Mouse (Mus musculus): ENCODE measurements around the gene Rph3al. TPM values are rescaled to one million over a fixed set of nuclear protein-coding genes. Genes with fewer than 3 reads are reported as not detected.

Rph3al gene
- polyA plus RNA-seq, 1 experiment from 2014 or later: 2.7 TPM

DNA sequence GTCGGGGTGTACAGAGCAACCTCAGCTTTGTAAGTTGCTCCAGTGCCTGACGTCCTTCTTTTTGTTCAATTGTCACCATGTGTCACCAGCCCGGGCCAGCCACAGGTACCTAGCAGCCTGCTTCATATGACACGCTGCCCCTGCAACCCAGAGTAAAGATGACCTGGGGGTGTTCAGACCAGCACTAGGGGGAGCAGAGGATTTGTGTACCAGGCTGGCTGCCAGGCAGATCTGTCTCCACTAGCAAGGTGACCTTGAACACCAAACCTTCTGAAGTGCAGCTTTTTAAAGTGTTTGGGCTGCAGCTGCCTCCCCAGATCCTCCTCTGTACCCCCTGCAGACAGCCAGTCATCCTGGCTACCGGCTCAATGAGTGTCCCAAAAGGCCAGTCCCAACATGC is 9.0 kb upstream of the Rph3al start:
- WGBS: 31% methylated on average over 5 of the region's 5 CpGs
- H3K4me3 ChIP-seq (ENCODE audit: low read depth, low read length): no peak overlapping the region
- H3K9me3 ChIP-seq (ENCODE audit: control insufficient read depth, low read length): no peaks in the 10 kb centered on the region; the same call in 1 of the 2 replicates
- no peaks in the 10 kb centered on the region for H3K27me3 ChIP-seq (ENCODE audit: control insufficient read depth, insufficient read depth, low read length)
- DNase-seq (ENCODE audit: low spot score) (no peak), ATAC-seq (ENCODE audit: insufficient number of reproducible peaks, low FRiP score, low TSS enrichment, low read depth) (no peak)
- no peaks in the 10 kb centered on the region for H3K36me3 ChIP-seq (ENCODE audit: control insufficient read depth, insufficient read depth, low read length)
- peaks cover 6% of the 10 kb centered on the region; the same call in 1 of the 2 replicates for H3K4me1 ChIP-seq (ENCODE audit: control insufficient read depth, insufficient read depth, low read length)
- no peak overlapping the region for H3K4me2 ChIP-seq (ENCODE audit: low read depth, severe bottlenecking)
- no peak overlapping the region for H3K27ac ChIP-seq (replicated peaks; ENCODE audit: low read depth, low read length)
- no peak overlapping the region for H3K9ac ChIP-seq (ENCODE audit: low read length)

DNA sequence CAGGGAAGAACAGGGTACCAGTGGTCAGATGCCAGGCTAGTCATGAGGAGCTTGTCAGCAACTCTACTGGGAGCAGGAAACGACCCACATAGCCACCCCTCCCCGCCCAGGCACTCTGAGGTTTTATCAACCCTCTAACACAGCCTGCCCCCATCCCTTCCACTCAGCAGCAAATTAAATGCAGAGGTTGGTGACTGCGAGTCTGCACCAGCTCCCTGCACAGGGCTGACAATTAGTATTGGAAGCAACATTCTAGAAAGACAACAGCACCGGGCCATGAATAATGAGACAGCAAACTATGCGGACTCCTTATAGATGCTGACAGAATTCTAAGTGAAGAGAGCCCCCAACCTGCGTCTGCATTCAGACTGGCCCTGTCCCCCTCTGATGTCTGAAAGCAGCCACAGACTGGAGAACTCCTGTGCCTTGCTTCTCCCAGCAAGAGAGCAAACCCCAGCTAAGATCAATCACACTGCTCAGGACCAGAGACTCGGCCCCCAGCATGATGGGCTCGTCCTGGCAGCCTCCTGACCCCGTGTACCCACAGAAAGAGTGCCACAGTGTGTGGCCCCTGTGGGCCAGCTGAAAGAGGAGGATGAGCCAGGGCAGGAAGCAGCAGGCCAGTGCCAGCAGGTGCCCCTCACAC is 7.7 kb upstream of the Rph3al start:
- DNase-seq (ENCODE audit: low spot score) (peak; percentile 37), ATAC-seq (ENCODE audit: insufficient number of reproducible peaks, low FRiP score, low TSS enrichment, low read depth) (no peak)
- Histone ChIP-seq H3K4me2 (ENCODE audit: low read depth, severe bottlenecking) (no peak overlapping the region), H3K27me3 (ENCODE audit: control insufficient read depth, insufficient read depth, low read length) (no peaks in the 10 kb centered on the region), H3K4me3 (ENCODE audit: low read depth, low read length) (no peak overlapping the region), H3K36me3 (ENCODE audit: control insufficient read depth, insufficient read depth, low read length) (no peaks in the 10 kb centered on the region), H3K4me1 (ENCODE audit: control insufficient read depth, insufficient read depth, low read length) (peaks cover 6% of the 10 kb centered on the region; the same call in 1 of the 2 replicates), H3K9ac (ENCODE audit: low read length) (no peak overlapping the region), H3K27ac (replicated peaks; ENCODE audit: low read depth, low read length) (no peak overlapping the region), H3K9me3 (ENCODE audit: control insufficient read depth, low read length) (no peaks in the 10 kb centered on the region; the same call in 1 of the 2 replicates)
- WGBS: 13% methylated on average over 9 of the region's 9 CpGs

DNA sequence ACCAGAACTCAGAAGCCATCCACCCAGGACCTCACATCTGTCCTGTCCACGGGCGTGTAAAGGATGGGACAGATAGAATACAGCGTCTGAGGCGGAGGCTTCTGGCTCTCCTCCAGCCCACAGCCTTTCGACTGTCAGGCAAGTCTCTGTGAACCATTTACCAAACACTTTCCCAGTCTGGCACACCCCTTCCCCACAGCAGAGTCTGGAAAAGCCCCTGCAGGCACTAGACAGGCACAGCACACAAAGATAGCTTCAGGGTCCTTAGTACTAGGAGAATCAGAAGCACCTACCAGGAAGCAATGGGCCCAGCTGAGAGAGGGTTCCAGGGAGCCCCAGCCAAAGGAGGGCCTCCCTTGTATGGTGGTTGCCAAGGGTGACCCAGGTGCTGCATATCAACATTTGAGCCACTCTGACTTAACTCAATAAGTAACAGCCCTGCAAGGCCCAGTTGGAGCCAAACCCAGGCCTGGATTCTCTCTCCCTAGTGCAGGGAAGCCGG is 808 bp downstream of the Rph3al start:
- H3K27me3 ChIP-seq (ENCODE audit: control insufficient read depth, insufficient read depth, low read length): no peaks in the 10 kb centered on the region
- 41% methylated on average over 6 of the region's 6 CpGs for WGBS
- 0 out of 2 replicates have a peak, but pooled peaks have one; percentile 62 for ATAC-seq (ENCODE audit: insufficient number of reproducible peaks, low FRiP score, low TSS enrichment, low read depth)
- H3K27ac ChIP-seq (replicated peaks; ENCODE audit: low read depth, low read length): no peak overlapping the region
- peaks cover 12% of the 10 kb centered on the region; the same call in 1 of the 2 replicates for H3K4me1 ChIP-seq (ENCODE audit: control insufficient read depth, insufficient read depth, low read length)
- no peaks in the 10 kb centered on the region for H3K9me3 ChIP-seq (ENCODE audit: control insufficient read depth, low read length)
- peak; percentile 76 for DNase-seq (ENCODE audit: low spot score)
- H3K36me3 ChIP-seq (ENCODE audit: control insufficient read depth, insufficient read depth, low read length): no peaks in the 10 kb centered on the region
- no peak overlapping the region for H3K4me3 ChIP-seq (ENCODE audit: low read depth, low read length)
- peak overlapping the region; percentile 24; the same call in 1 of the 2 replicates for H3K4me2 ChIP-seq (ENCODE audit: low read depth, severe bottlenecking)
- 0 out of 2 replicates have a peak overlapping the region, but pooled peaks have one; percentile 12 for H3K9ac ChIP-seq (ENCODE audit: low read length)

DNA sequence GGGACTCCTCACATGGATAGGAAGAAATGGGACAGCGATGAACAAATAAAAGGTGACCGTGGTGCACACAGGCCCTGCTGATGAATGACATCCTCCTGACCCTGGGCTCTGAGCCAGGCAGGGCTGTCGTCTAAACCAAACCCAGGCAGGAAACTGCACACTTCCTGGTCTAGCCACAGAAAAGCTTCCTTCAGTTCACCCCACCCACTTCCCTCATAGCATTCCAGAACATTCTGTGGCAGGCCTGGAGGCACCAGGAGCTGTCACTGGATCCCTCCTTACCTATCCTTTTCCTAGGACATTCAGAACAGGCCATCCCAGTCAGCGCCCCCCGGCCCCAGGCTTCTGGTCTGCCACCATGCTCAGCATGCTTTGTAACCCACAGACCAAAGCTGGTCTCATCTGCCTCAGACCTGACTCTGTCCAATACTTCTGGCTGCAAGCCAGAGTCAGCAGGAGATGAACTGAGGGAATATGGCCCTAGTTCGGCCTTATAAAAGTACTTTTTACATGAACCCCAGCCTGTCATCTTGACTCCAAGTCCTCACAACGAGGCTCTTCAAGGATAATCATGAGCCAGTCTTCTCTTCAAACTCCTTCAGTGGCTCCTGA is 2.3 kb downstream of the Rph3al start:
- H3K9ac ChIP-seq (ENCODE audit: low read length): peak overlapping the region; percentile 13; the same call in 1 of the 2 replicates
- H3K4me1 ChIP-seq (ENCODE audit: control insufficient read depth, insufficient read depth, low read length): peaks cover 12% of the 10 kb centered on the region; the same call in 1 of the 2 replicates
- no peak overlapping the region for H3K27ac ChIP-seq (replicated peaks; ENCODE audit: low read depth, low read length)
- H3K9me3 ChIP-seq (ENCODE audit: control insufficient read depth, low read length): no peaks in the 10 kb centered on the region
- H3K4me2 ChIP-seq (ENCODE audit: low read depth, severe bottlenecking): no peak overlapping the region
- 66% methylated on average over 7 of the region's 7 CpGs for WGBS
- ATAC-seq (ENCODE audit: insufficient number of reproducible peaks, low FRiP score, low TSS enrichment, low read depth) (no peak), DNase-seq (ENCODE audit: low spot score) (no peak)
- no peaks in the 10 kb centered on the region for H3K36me3 ChIP-seq (ENCODE audit: control insufficient read depth, insufficient read depth, low read length)
- H3K27me3 ChIP-seq (ENCODE audit: control insufficient read depth, insufficient read depth, low read length): no peaks in the 10 kb centered on the region
- H3K4me3 ChIP-seq (ENCODE audit: low read depth, low read length): no peak overlapping the region

DNA sequence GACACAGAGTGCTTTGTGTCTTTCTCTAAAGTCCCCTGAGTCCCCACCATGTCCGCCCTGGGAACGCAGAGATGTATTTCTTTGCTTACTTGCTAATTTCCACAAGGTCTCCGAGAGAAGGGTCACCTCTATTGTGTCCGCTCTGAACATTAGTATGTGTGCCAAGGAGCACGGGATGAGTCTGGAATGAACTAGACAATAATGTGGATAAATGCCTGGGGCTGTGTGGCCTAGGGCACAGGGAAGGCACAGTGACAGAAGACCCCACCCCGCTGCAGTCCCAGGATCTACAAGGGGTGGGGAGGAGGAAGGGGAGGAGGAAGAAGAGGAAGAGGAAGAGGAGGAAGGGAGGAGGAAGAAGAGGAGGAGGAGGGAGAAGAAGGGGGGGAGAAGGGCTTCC is 3.8 kb downstream of the Rph3al start:
- H3K9ac ChIP-seq (ENCODE audit: low read length): no peak overlapping the region
- DNase-seq (ENCODE audit: low spot score) (no peak), ATAC-seq (ENCODE audit: insufficient number of reproducible peaks, low FRiP score, low TSS enrichment, low read depth) (no peak)
- no peak overlapping the region for H3K4me3 ChIP-seq (ENCODE audit: low read depth, low read length)
- H3K27me3 ChIP-seq (ENCODE audit: control insufficient read depth, insufficient read depth, low read length): no peaks in the 10 kb centered on the region
- H3K4me2 ChIP-seq (ENCODE audit: low read depth, severe bottlenecking): no peak overlapping the region
- no peaks in the 10 kb centered on the region for H3K36me3 ChIP-seq (ENCODE audit: control insufficient read depth, insufficient read depth, low read length)
- 85% methylated on average over 6 of the region's 6 CpGs for WGBS
- no peaks in the 10 kb centered on the region for H3K9me3 ChIP-seq (ENCODE audit: control insufficient read depth, low read length)
- no peak overlapping the region for H3K27ac ChIP-seq (replicated peaks; ENCODE audit: low read depth, low read length)
- peaks cover 12% of the 10 kb centered on the region; the same call in 1 of the 2 replicates for H3K4me1 ChIP-seq (ENCODE audit: control insufficient read depth, insufficient read depth, low read length)

DNA sequence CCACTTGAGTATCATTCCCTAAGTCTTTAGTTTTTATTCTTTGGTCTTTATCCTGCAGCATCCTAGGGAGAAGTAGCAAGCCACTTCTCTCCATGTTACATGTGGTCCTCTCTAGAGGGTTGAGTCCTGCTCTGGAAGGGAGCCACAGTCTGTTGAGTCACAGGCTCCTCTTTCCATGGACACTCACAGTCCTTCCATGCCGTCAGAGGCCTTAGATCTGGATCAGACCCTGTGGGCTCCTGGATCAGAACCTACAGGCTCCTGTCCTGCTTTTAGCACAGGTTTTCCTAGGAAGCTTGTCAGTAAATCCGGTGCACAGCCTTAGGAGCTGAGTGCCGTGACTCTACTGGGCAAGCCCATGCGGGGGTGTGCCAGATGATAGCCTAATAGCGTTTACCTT is 4.9 kb downstream of the Rph3al start:
- Histone ChIP-seq H3K4me2 (ENCODE audit: low read depth, severe bottlenecking) (no peak overlapping the region), H3K9me3 (ENCODE audit: control insufficient read depth, low read length) (no peaks in the 10 kb centered on the region), H3K9ac (ENCODE audit: low read length) (no peak overlapping the region), H3K27me3 (ENCODE audit: control insufficient read depth, insufficient read depth, low read length) (no peaks in the 10 kb centered on the region), H3K36me3 (ENCODE audit: control insufficient read depth, insufficient read depth, low read length) (no peaks in the 10 kb centered on the region), H3K27ac (replicated peaks; ENCODE audit: low read depth, low read length) (no peak overlapping the region), H3K4me3 (ENCODE audit: low read depth, low read length) (no peak overlapping the region), H3K4me1 (ENCODE audit: control insufficient read depth, insufficient read depth, low read length) (peaks cover 12% of the 10 kb centered on the region; the same call in 1 of the 2 replicates)
- no peak for DNase-seq (ENCODE audit: low spot score)
- 80% methylated on average over 5 of the region's 5 CpGs for WGBS
- ATAC-seq (ENCODE audit: insufficient number of reproducible peaks, low FRiP score, low TSS enrichment, low read depth): no peak

DNA sequence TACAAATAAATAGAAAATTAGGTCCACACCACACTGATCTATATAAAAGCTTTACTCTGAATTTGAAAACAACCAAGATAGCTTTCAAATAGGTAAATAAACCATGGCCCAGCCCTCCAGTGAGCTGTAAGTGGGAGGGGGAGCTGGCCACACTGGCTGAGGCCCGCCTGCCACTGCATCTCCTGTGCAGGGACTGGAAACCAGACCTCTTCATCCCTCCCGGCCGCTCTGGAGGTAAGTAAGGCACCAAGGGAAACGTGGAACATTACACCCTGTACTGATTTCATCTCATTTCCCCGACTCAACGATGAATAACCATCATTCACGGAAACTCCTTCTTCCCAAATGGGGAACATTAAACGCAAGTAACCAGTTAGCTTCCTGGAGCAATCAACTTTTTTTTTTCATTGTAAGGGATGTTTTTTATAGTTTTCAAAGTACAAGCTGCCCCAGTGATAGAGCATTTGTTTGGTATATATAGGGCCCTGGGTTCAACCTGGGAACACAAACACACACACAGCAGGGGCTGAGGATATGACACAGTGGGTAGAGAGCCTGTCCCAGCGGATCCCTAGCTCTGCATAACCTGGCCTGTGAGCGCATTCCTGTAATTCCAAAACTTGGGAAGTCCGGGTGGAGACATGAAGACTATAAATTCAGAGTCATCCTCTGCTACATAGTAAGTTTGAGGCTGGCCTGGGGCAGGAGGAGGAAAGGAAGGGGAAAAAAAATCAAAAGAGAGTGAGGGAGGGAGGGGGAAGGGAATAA is 7.1 kb downstream of the Rph3al start:
- whole genome bisulfite sequencing: 36% methylated on average over 11 of the region's 11 CpGs
- Histone ChIP-seq H3K4me2 (ENCODE audit: low read depth, severe bottlenecking) (no peak overlapping the region), H3K36me3 (ENCODE audit: control insufficient read depth, insufficient read depth, low read length) (no peaks in the 10 kb centered on the region), H3K9me3 (ENCODE audit: control insufficient read depth, low read length) (no peaks in the 10 kb centered on the region), H3K4me3 (ENCODE audit: low read depth, low read length) (no peak overlapping the region), H3K27me3 (ENCODE audit: control insufficient read depth, insufficient read depth, low read length) (no peaks in the 10 kb centered on the region), H3K27ac (replicated peaks; ENCODE audit: low read depth, low read length) (no peak overlapping the region), H3K9ac (ENCODE audit: low read length) (no peak overlapping the region), H3K4me1 (ENCODE audit: control insufficient read depth, insufficient read depth, low read length) (peaks cover 14% of the 10 kb centered on the region)
- no peak for ATAC-seq (ENCODE audit: insufficient number of reproducible peaks, low FRiP score, low TSS enrichment, low read depth)
- no peak for DNase-seq (ENCODE audit: low spot score)

DNA sequence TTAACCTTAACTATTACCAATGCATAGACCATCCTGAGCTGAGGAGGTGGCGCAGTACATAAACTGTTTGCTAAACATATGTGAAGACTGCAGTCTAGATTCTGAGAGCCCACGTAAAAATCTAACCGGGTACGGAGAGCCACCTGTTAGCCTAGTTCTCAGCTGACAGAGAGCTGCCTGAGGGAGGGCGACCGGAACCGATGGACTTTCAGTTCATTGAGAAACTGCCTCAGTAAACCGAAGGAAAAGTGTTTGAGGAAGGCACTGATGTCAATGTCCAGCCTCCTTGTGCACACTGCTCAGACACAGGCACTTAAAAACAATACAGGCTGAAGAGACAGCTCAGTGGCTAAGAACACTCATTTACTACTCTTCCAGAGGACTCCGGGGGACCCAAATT is 8.0 kb downstream of the Rph3al start:
- Histone ChIP-seq H3K4me3 (ENCODE audit: low read depth, low read length) (no peak overlapping the region), H3K9me3 (ENCODE audit: control insufficient read depth, low read length) (no peaks in the 10 kb centered on the region), H3K4me2 (ENCODE audit: low read depth, severe bottlenecking) (no peak overlapping the region), H3K9ac (ENCODE audit: low read length) (no peak overlapping the region), H3K36me3 (ENCODE audit: control insufficient read depth, insufficient read depth, low read length) (no peaks in the 10 kb centered on the region), H3K27me3 (ENCODE audit: control insufficient read depth, insufficient read depth, low read length) (no peaks in the 10 kb centered on the region), H3K4me1 (ENCODE audit: control insufficient read depth, insufficient read depth, low read length) (peaks cover 14% of the 10 kb centered on the region), H3K27ac (replicated peaks; ENCODE audit: low read depth, low read length) (no peak overlapping the region)
- 81% methylated on average over 9 of the region's 9 CpGs for WGBS
- DNase-seq (ENCODE audit: low spot score): no peak
- ATAC-seq (ENCODE audit: insufficient number of reproducible peaks, low FRiP score, low TSS enrichment, low read depth): no peak

Data from limb, embryonic 11.5 days (tissue).